Comparison of ENCODE assay signal across 9 mouse cellular contexts in the genomic region with DNA sequence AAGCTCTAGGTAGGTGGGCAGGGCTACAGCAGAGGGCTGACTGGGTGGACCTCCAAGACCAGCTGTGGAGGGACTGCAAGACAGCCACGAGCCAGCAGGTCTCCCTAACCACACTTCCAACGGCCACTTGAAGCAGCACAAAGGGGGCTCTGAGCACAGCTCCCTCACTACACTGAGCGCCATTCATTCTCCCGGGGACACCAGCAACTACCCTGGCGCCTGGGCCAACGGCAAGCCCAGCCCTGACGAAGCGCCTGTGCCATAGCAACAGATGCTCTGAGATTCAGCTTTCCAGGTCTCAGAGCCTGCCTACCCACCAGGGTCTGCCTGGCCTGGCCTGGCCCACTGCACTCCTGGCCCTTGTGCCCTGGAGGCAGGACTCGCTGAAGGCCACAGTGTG. TPM values are rescaled to one million over a fixed set of nuclear protein-coding genes. Genes with fewer than 3 reads are reported as not detected.
DNase-seq lines count a peak whose midpoint lies in the region; ATAC-seq and TF ChIP-seq lines count a peak whose summit lies in the region.
"Had no signal": no experiment of that assay in that cellular context is flagged by ENCODE, and none has a peak within 500 bp of the region (broad histone marks: within the 10 kb centered on the region; RNA-seq: fewer than 3 reads in every experiment).

No protein-coding gene starts in this region.

- peak overlapping the region; percentile 43 for H3K9ac ChIP-seq in lung, embryonic 16.5 days (ENCODE audit: low read length)
- H3K9ac ChIP-seq in hindbrain, embryonic 12.5 days = 0 out of 2 replicates have a peak overlapping the region, but pooled peaks have one; percentile 4
- H3K9ac ChIP-seq in stomach, postnatal 0 days (ENCODE audit: low read length) = no peak overlapping the region
- H3K9ac ChIP-seq in intestine, embryonic 15.5 days = no peak overlapping the region

- no peak for TF ChIP-seq EP300 in stomach, postnatal 0 days (optimal IDR thresholded peaks at IDR 0.05)

- H3K9me3 ChIP-seq in lung, embryonic 16.5 days (ENCODE audit: control insufficient read depth, low read length) = no peaks in the 10 kb centered on the region
- no peaks in the 10 kb centered on the region for H3K9me3 ChIP-seq in embryonic facial prominence, embryonic 10.5 days
- H3K9me3 ChIP-seq in hindbrain, embryonic 12.5 days (replicated peaks) = no peaks in the 10 kb centered on the region
- no peaks in the 10 kb centered on the region for H3K9me3 ChIP-seq in stomach, postnatal 0 days (ENCODE audit: control insufficient read depth, low read length)
- H3K9me3 ChIP-seq in intestine, embryonic 15.5 days = no peaks in the 10 kb centered on the region

- H3K4me3 ChIP-seq in lung, embryonic 16.5 days (ENCODE audit: low read length) = no peak overlapping the region
- H3K4me3 ChIP-seq in embryonic facial prominence, embryonic 10.5 days = no peak overlapping the region
- H3K4me3 ChIP-seq in hindbrain, embryonic 12.5 days = no peak overlapping the region
- no peak overlapping the region for H3K4me3 ChIP-seq in stomach, postnatal 0 days (ENCODE audit: low read depth, low read length)
- H3K4me3 ChIP-seq in intestine, embryonic 15.5 days (replicated peaks) = no peak overlapping the region

- H3K4me2 ChIP-seq in lung, embryonic 16.5 days (ENCODE audit: low read depth, low read length) = no peak overlapping the region
- no peak overlapping the region for H3K4me2 ChIP-seq in hindbrain, embryonic 12.5 days (replicated peaks)
- H3K4me2 ChIP-seq in stomach, postnatal 0 days (replicated peaks; ENCODE audit: low read depth) = no peak overlapping the region
- H3K4me2 ChIP-seq in intestine, embryonic 15.5 days (replicated peaks) = no peak overlapping the region

- no peaks in the 10 kb centered on the region for H3K36me3 ChIP-seq in lung, embryonic 16.5 days (ENCODE audit: control insufficient read depth, insufficient read depth, low read length)
- H3K36me3 ChIP-seq in embryonic facial prominence, embryonic 10.5 days (replicated peaks) = no peaks in the 10 kb centered on the region
- H3K36me3 ChIP-seq in hindbrain, embryonic 12.5 days = no peaks in the 10 kb centered on the region
- H3K36me3 ChIP-seq in stomach, postnatal 0 days (ENCODE audit: control insufficient read depth, insufficient read depth, low read length) = no peaks in the 10 kb centered on the region
- no peaks in the 10 kb centered on the region for H3K36me3 ChIP-seq in intestine, embryonic 15.5 days

- 33% methylated on average over 9 of the region's 9 CpGs for WGBS in lung, embryonic 16.5 days
- 45% methylated on average over 9 of the region's 9 CpGs for WGBS in embryonic facial prominence, embryonic 10.5 days
- 35% methylated on average over 9 of the region's 9 CpGs for WGBS in hindbrain, embryonic 12.5 days
- WGBS in stomach, postnatal 0 days = 62% methylated on average over 9 of the region's 9 CpGs
- 59% methylated on average over 9 of the region's 9 CpGs for WGBS in intestine, embryonic 15.5 days

- no peaks in the 10 kb centered on the region for H3K27me3 ChIP-seq in lung, embryonic 16.5 days (ENCODE audit: control insufficient read depth, insufficient read depth, low read depth, low read length)
- no peaks in the 10 kb centered on the region for H3K27me3 ChIP-seq in embryonic facial prominence, embryonic 10.5 days (replicated peaks; ENCODE audit: low read depth, poor library complexity, severe bottlenecking)
- H3K27me3 ChIP-seq in hindbrain, embryonic 12.5 days = no peaks in the 10 kb centered on the region
- H3K27me3 ChIP-seq in stomach, postnatal 0 days (ENCODE audit: control insufficient read depth, insufficient read depth, low read length) = no peaks in the 10 kb centered on the region
- H3K27me3 ChIP-seq in intestine, embryonic 15.5 days (replicated peaks) = no peaks in the 10 kb centered on the region

- no peak for TF ChIP-seq CTCF in stomach, postnatal 0 days (IDR thresholded peaks at IDR 0.05; ENCODE audit: low read depth)

- no peak for ATAC-seq in lung, embryonic 16.5 days (ENCODE audit: low read depth)
- ATAC-seq in hindbrain, embryonic 12.5 days (ENCODE audit: low FRiP score) = no peak
- 0 out of 2 replicates have a peak, but pooled peaks have one; percentile 5 for ATAC-seq in megakaryocyte progenitor cell, adult 5-6 weeks (replicated peaks; ENCODE audit: poor library complexity)
- no peak for ATAC-seq in stomach, postnatal 0 days (ENCODE audit: low FRiP score, low TSS enrichment)
- ATAC-seq in intestine, embryonic 15.5 days = no peak

- H3K4me1 ChIP-seq in lung, embryonic 16.5 days (replicated peaks; ENCODE audit: control insufficient read depth, insufficient read depth, low read length) = peaks cover 16% of the 10 kb centered on the region
- H3K4me1 ChIP-seq in embryonic facial prominence, embryonic 10.5 days = peaks cover 44% of the 10 kb centered on the region
- peaks cover 27% of the 10 kb centered on the region for H3K4me1 ChIP-seq in hindbrain, embryonic 12.5 days
- peaks cover 5% of the 10 kb centered on the region; the same call in 1 of the 2 replicates for H3K4me1 ChIP-seq in stomach, postnatal 0 days (replicated peaks; ENCODE audit: control insufficient read depth, insufficient read depth)
- peaks cover 37% of the 10 kb centered on the region for H3K4me1 ChIP-seq in intestine, embryonic 15.5 days (replicated peaks)

- H3K27ac ChIP-seq in lung, embryonic 16.5 days (ENCODE audit: low read length) = no peak overlapping the region
- peak overlapping the region; percentile 71 for H3K27ac ChIP-seq in embryonic facial prominence, embryonic 10.5 days (replicated peaks)
- peak overlapping the region; percentile 52; the same call in 1 of the 2 replicates for H3K27ac ChIP-seq in hindbrain, embryonic 12.5 days
- H3K27ac ChIP-seq in stomach, postnatal 0 days (replicated peaks) = no peak overlapping the region
- no peak overlapping the region for H3K27ac ChIP-seq in intestine, embryonic 15.5 days

- no peak for DNase-seq in lung, postnatal 14 days
- peak; percentile 39 for DNase-seq in embryonic facial prominence, embryonic 10.5 days (ENCODE audit: low spot score)
- DNase-seq in stomach, postnatal 0 days (ENCODE audit: low spot score) = no peak
- DNase-seq: cerebellum, adult 18-20 months had no signal

RNA-seq across cellular contexts. Expression of gene Sh2d3c, which starts 2.1 kb away (rescaled TPM):
- polyA plus RNA-seq in lung, embryonic 16.5 days (2015; fragmentation: Nextera tagmentation; extraction: Ambion mirVana) = 43.2 and 46.2 TPM in 2 replicates
- 27.1 and 27.5 TPM in 2 replicates for polyA plus RNA-seq in embryonic facial prominence, embryonic 10.5 days (2016; fragmentation: Nextera tagmentation; extraction: Ambion mirVana)
- 33.5 and 34.8 TPM in 2 replicates for polyA plus RNA-seq in hindbrain, embryonic 12.5 days (2016; fragmentation: Nextera tagmentation; extraction: Ambion mirVana)
- 18.2 and 19.9 TPM in 2 replicates for total RNA-seq in megakaryocyte progenitor cell, adult 5-6 weeks (2015)
- total RNA-seq in megakaryocyte progenitor cell, adult 5-6 weeks (2017) = 10.3 and 10.7 TPM in 2 replicates
- 7.7 and 8.4 TPM in 2 replicates for polyA plus RNA-seq in stomach, postnatal 0 days (2015; fragmentation: Nextera tagmentation; extraction: Ambion mirVana)
- 27.8 and 28.6 TPM in 2 replicates for polyA plus RNA-seq in intestine, embryonic 15.5 days (2015; fragmentation: Nextera tagmentation; extraction: Ambion mirVana)

RNA-seq across cellular contexts. Expression of gene Cdk9, which starts 5.9 kb away (rescaled TPM):
- polyA plus RNA-seq in lung, embryonic 16.5 days (2015; fragmentation: Nextera tagmentation; extraction: Ambion mirVana) = 77.2 and 85.1 TPM in 2 replicates
- polyA plus RNA-seq in embryonic facial prominence, embryonic 10.5 days (2016; fragmentation: Nextera tagmentation; extraction: Ambion mirVana) = 130 and 135 TPM in 2 replicates
- polyA plus RNA-seq in hindbrain, embryonic 12.5 days (2016; fragmentation: Nextera tagmentation; extraction: Ambion mirVana) = 99.0 and 101 TPM in 2 replicates
- total RNA-seq in megakaryocyte progenitor cell, adult 5-6 weeks (2015) = 63.4 and 79.2 TPM in 2 replicates
- 39.3 and 42.5 TPM in 2 replicates for total RNA-seq in megakaryocyte progenitor cell, adult 5-6 weeks (2017)
- 55.8 and 57.8 TPM in 2 replicates for polyA plus RNA-seq in stomach, postnatal 0 days (2015; fragmentation: Nextera tagmentation; extraction: Ambion mirVana)
- polyA plus RNA-seq in intestine, embryonic 15.5 days (2015; fragmentation: Nextera tagmentation; extraction: Ambion mirVana) = 95.7 and 99.6 TPM in 2 replicates

RNA-seq across cellular contexts. Expression of gene Fpgs, which starts 14.8 kb away (rescaled TPM):
- 22.0 and 25.5 TPM in 2 replicates for polyA plus RNA-seq in lung, embryonic 16.5 days (2015; fragmentation: Nextera tagmentation; extraction: Ambion mirVana)
- 33.5 and 35.5 TPM in 2 replicates for polyA plus RNA-seq in embryonic facial prominence, embryonic 10.5 days (2016; fragmentation: Nextera tagmentation; extraction: Ambion mirVana)
- polyA plus RNA-seq in hindbrain, embryonic 12.5 days (2016; fragmentation: Nextera tagmentation; extraction: Ambion mirVana) = 19.5 and 20.1 TPM in 2 replicates
- 18.0 and 19.1 TPM in 2 replicates for total RNA-seq in megakaryocyte progenitor cell, adult 5-6 weeks (2015)
- 20.7 and 27.4 TPM in 2 replicates for total RNA-seq in megakaryocyte progenitor cell, adult 5-6 weeks (2017)
- 15.1 and 17.3 TPM in 2 replicates for polyA plus RNA-seq in stomach, postnatal 0 days (2015; fragmentation: Nextera tagmentation; extraction: Ambion mirVana)
- 30.1 and 35.5 TPM in 2 replicates for polyA plus RNA-seq in intestine, embryonic 15.5 days (2015; fragmentation: Nextera tagmentation; extraction: Ambion mirVana)

RNA-seq across cellular contexts. Expression of gene 6330409D20Rik, which starts 22.1 kb away (rescaled TPM):
- 0.34 and 0.43 TPM in 2 replicates for polyA plus RNA-seq in lung, embryonic 16.5 days (2015; fragmentation: Nextera tagmentation; extraction: Ambion mirVana)
- 0.52 and 0.57 TPM in 2 replicates for polyA plus RNA-seq in embryonic facial prominence, embryonic 10.5 days (2016; fragmentation: Nextera tagmentation; extraction: Ambion mirVana)
- polyA plus RNA-seq in hindbrain, embryonic 12.5 days (2016; fragmentation: Nextera tagmentation; extraction: Ambion mirVana) = 1.6 and 2.0 TPM in 2 replicates
- not detected in 2 replicates for total RNA-seq in megakaryocyte progenitor cell, adult 5-6 weeks (2015)
- not detected in 2 replicates for total RNA-seq in megakaryocyte progenitor cell, adult 5-6 weeks (2017)
- not detected in 2 replicates for polyA plus RNA-seq in stomach, postnatal 0 days (2015; fragmentation: Nextera tagmentation; extraction: Ambion mirVana)
- polyA plus RNA-seq in intestine, embryonic 15.5 days (2015; fragmentation: Nextera tagmentation; extraction: Ambion mirVana) = 0.13 and 0.34 TPM in 2 replicates
- total RNA-seq: megakaryocyte-erythroid progenitor cell, adult 5-6 weeks had no signal

RNA-seq across cellular contexts. Expression of gene Tor2a, which starts 38.3 kb away (rescaled TPM):
- 61.7 and 63.5 TPM in 2 replicates for polyA plus RNA-seq in lung, embryonic 16.5 days (2015; fragmentation: Nextera tagmentation; extraction: Ambion mirVana)
- 48.9 and 53.5 TPM in 2 replicates for polyA plus RNA-seq in embryonic facial prominence, embryonic 10.5 days (2016; fragmentation: Nextera tagmentation; extraction: Ambion mirVana)
- 52.1 and 55.9 TPM in 2 replicates for polyA plus RNA-seq in hindbrain, embryonic 12.5 days (2016; fragmentation: Nextera tagmentation; extraction: Ambion mirVana)
- 25.1 and 26.7 TPM in 2 replicates for total RNA-seq in megakaryocyte progenitor cell, adult 5-6 weeks (2015)
- total RNA-seq in megakaryocyte progenitor cell, adult 5-6 weeks (2017) = 16.2 and 24.5 TPM in 2 replicates
- polyA plus RNA-seq in stomach, postnatal 0 days (2015; fragmentation: Nextera tagmentation; extraction: Ambion mirVana) = 45.9 and 50.3 TPM in 2 replicates
- 61.4 and 64.2 TPM in 2 replicates for polyA plus RNA-seq in intestine, embryonic 15.5 days (2015; fragmentation: Nextera tagmentation; extraction: Ambion mirVana)

Comparison
In these comparisons a context has a peak if more than half of its experiments do, and no peak if none do; other contexts are left out.
1. H3K27ac ChIP-seq: peak in embryonic facial prominence, embryonic 10.5 days (single experiment) and hindbrain, embryonic 12.5 days (single experiment); none in lung, embryonic 16.5 days (single experiment), stomach, postnatal 0 days (single experiment) and intestine, embryonic 15.5 days (single experiment).
2. H3K9ac ChIP-seq: peak in lung, embryonic 16.5 days (single experiment) and hindbrain, embryonic 12.5 days (single experiment); none in stomach, postnatal 0 days (single experiment) and intestine, embryonic 15.5 days (single experiment).